Mouse (Mus musculus) bone marrow, adult 2 months (tissue): ENCODE data around the gene Kcnk4.

ENCODE experiments used
- CTCF ChIP-seq: fragments of 200-500 bp; IDR thresholded peaks from 2 replicates; pipeline ENCODE4 v1.5.1; 2011; ENCODE audit warnings: low read length, control low read depth; ENCODE audit not compliant: control insufficient read depth, insufficient read depth
- POLR2A ChIP-seq: fragments of 200-500 bp; IDR thresholded peaks from 2 replicates; pipeline ENCODE4 v1.6.1; 2011; ENCODE audit warnings: low read depth, mild to moderate bottlenecking, control low read depth, low read length, borderline replicate concordance; ENCODE audit not compliant: control insufficient read depth

DNA sequence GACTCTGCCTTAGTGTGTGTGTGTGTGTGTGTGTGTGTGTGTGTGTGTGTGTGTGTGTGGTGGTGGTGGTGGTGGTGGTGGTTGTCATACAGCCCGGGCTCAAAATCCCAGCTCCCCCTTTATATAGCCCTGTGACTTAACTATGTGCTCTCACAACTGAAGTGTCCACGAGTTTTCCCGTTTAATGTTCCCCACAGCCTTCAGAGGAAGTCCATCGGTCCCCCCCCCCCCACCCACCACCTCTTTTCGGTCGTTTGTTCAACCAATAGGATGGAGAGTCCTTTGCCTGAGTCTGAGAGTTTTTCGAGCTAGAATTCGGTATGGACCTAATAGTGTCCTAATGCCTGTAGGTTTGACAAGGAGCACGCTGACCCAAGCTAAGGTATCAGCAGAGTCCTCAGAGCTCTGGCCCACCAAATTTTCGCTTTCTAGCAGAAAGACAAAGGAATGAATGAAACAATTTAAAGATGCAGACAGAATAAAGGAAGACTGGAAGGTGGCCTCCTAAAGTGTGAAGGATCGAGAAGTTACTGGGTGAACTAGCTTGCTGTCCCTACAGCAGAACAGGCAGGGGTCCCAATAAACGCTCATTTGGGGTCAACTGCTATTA is 39.4 kb upstream of the Kcnk4 start:
- TF ChIP-seq POLR2A, result no peak
- TF ChIP-seq CTCF, result no peak
